Mouse (Mus musculus) embryonic fibroblast, embryonic 13.5 days (primary cell): ENCODE results near the gene Tex14.

ENCODE experiments used
- CTCF ChIP-seq: IDR thresholded peaks from 2 replicates; pipeline ENCODE4 v1.5.1; 2011; ENCODE audit warnings: mild to moderate bottlenecking, control low read depth, low read length, moderate library complexity, borderline replicate concordance; ENCODE audit not compliant: insufficient read depth
- POLR2A ChIP-seq: IDR thresholded peaks from 2 replicates; pipeline ENCODE4 v1.6.1; 2011; ENCODE audit warnings: low read depth, mild to moderate bottlenecking, control low read depth, low read length, moderate library complexity

DNA sequence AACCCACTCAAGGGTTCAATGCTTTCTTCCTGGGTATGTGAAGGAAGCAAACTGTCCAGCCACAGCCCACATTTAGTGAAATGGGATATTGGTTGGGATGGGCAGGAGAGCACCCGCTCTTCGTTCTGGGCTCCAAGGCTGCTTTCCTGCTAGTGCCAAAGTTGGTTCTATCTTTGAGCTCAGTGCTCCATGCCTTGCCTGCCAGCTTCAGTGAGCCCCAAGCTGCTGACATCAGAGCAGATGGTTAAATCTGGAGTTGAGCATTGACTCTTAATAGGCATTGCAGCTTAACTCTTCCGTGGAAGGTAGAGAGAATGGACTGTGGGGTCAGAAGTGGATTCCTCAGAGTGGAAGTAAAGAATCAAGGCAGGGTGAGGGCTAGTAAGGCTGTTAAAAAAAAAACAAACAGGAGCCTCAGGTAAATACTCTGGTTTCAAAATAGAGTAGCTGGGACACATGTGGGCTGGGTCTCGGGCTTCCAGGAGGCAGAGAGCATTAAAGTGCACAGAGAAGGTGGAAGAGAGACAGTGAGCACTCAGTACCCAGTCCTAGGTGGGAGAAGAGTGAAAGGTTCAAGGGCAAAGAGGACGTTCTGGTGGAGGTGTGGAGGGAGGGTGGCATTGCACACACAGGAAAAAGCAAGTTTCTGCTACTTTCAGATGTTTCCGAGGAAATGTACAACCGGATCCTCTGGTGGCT is 163.5 kb downstream of the Tex14 start, which contains the start of gene Sept4:
- TF ChIP-seq CTCF (no peak), POLR2A (no peak)
